Mouse (Mus musculus) heart, adult 9 months (tissue): Measurements from ENCODE around the gene Leprot.
A peak's percentile ranks its signal among the peaks of the same experiment; 100 is the strongest.

Experiments used
- DNase-seq, 2 experiments: peaks; one replicate each; pipeline ENCODE4 v3.0.0; 2022; ENCODE audit warnings: low spot score in 2 of 2

Gene Leprot

GRCm38 (mm10) chr4:101647196-101647905, at the start of gene Leprot:
Leprot (plus strand) TSS chr4:101647718.
- DNase-seq = peak; percentile 100

GRCm38 (mm10) chr4:101601758-101602157, 45.8 kb upstream of the Leprot start:
- no peak for DNase-seq

DNA sequence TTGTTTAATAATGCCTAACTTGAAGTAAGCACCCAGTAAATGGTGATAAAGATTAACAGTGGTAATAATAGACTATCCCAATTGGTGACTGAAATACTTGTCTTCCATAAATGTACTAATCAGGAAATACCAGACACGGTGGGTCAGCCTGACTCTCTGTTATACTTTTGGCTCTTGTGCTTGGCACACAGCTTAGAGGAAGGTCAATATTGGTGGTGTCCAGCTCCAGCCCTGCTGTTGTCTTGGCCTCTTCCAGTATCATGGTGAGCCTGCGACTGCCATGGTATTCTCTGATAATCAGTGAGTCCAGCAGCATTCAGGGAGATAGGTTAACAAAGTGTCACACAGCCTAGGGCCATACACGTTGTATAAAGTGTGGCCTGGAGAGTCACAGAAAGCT, 43.9 kb upstream of the Leprot start:
- no peak for DNase-seq

DNA sequence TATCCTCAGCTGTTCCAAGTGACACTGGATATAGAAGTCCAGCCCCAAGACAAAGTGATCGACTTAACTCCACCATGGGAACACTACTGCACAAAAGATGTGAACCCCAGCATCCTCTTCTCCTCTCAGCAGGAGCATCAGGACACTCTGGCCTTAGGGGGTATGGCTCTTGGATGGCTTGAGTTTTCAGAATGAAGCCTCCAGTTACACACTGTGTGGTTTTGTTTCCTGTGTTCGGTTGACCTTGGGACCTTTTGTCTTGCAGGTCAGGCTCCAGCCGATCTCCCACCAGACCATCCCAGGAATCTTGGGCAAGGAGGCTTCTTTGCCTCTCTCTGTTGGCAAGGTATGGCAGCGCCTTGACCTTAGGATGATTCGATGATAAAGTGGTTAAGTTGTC, 31.0 kb upstream of the Leprot start:
- no peak for DNase-seq

GRCm38 (mm10) chr4:101617742-101618141, 29.8 kb upstream of the Leprot start:
- no peak for DNase-seq

DNA sequence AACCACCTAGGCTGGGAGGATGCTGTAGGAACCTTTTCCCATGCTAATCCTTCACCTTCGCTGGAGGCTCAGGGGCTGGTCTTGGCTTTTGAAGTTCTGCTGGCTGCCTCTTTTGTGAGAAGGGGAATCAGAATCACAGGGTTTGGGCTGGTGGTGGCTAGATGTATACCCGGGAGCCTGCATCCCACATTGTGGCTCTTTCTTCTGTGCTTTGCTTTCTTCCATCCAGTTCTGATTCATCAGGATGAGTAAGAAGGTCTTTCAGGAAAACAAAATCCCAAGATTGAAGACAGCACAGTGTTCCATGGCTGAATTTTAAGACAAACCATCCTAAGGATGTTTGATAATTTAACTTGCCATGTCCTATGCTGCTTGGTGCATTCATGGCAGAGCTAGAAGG, 27.3 kb upstream of the Leprot start:
- no peak for DNase-seq

GRCm38 (mm10) chr4:101621241-101621640, 26.3 kb upstream of the Leprot start:
- no peak for DNase-seq

DNA sequence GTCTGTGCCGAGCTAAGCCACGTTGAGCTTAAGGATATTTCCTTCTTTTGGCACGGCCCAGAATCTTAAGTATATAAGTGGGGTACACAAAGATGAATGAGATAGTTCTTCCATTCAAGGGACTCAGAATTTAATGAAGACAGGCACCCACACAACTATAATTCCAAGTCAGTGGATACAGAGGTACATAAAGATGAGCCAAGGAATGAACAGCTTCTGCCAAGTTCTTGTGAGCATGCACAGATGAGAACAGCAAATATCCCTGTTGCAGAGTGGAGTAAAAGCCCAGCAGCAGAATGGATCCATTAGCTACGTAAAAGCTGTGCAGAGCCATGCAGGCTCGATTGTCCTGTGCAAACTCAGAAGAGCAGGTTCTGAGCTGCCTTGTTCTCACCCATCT, 22.2 kb upstream of the Leprot start:
- no peak for DNase-seq

GRCm38 (mm10) chr4:101635596-101635995, 11.9 kb upstream of the Leprot start:
- DNase-seq = no peak

- DNase-seq = no peak
Observed at GRCm38 (mm10) chr4:101637472-101637871, 10.0 kb upstream of the Leprot start.

DNA sequence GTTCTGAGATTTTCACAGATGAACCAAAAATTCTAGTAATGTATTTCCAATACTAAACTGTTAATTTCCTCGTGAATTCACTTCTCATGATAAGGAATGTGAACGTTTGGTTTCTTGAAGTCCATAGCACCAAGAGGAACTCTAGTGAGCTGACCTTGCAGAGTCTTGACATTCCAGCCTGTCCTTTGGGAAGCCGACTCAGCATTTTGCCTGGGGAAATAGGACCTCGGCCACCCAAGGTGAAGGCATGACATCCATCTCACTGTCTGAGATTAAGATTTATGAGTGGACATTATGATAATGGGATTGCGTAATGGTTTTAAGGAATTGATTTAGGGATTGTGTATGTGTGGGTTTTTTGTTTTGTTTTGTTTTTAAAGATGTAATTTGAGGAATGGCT, 6.9 kb upstream of the Leprot start:
- DNase-seq = no peak

- no peak for DNase-seq
Observed at GRCm38 (mm10) chr4:101642708-101643107, 4.8 kb upstream of the Leprot start.

DNA sequence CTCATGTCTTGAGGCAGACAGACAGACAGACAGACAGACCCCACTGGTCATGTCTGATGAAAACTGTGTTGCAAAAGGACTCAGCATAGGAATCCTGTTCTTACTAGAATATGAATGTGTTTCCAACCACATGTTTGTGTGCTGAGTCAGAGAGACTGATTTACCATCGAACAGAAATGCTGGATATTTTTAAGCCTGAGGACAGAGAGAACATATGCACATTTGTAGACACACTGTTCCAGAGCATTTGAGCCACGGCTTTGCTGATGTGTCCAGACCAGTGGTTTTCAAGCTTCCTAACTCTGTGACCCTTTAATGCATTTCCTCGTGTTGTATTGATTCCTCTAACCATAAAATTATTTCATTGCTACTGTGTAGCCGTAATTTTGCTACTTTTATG, 4.3 kb upstream of the Leprot start:
- DNase-seq = no peak

GRCm38 (mm10) chr4:101646857-101647195, 692 bp upstream of the Leprot start:
- DNase-seq = no peak

GRCm38 (mm10) chr4:101647976-101648642, 591 bp downstream of the Leprot start:
- DNase-seq = no peak

DNA sequence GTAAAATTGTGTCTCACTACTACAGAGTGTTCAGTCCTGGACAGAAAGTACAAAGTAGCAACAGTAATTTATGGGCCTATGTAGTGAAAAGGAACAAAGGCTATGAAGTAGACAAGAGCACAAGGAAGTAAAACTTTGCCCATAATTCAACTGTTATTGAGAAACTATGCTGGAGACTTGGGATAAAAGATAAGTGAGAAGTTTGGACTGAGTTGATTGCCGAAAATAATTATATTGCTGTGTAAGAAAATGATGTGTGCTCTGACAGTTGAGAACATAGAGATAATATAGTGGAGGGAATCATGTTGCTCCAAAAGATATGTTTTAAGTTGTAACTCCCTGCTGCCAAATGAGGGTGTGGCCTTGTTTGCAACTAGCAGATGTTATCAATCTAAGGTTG, 1.2 kb downstream of the Leprot start:
- DNase-seq = no peak

GRCm38 (mm10) chr4:101650961-101651360, 3.4 kb downstream of the Leprot start:
- DNase-seq = no peak

DNA sequence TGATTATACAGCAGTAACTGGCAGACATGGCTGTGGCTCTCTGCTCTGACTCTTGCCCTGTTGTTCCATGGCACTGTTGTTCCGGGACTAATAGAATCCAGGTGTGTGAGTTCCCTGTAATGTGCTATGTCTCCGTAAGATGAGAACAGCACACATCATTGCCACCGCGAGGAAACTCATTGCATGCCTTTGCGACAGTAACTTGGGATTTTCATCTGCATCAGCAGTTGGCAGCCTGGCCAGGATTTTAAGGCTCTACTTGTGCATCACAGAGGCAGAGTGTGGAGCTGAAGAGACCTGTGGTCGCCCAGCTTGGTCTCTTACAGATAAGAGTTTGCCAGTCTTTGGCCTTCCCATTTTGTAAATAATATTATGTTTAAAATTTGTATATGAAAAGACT, 6.7 kb downstream of the Leprot start:
- DNase-seq = no peak

DNA sequence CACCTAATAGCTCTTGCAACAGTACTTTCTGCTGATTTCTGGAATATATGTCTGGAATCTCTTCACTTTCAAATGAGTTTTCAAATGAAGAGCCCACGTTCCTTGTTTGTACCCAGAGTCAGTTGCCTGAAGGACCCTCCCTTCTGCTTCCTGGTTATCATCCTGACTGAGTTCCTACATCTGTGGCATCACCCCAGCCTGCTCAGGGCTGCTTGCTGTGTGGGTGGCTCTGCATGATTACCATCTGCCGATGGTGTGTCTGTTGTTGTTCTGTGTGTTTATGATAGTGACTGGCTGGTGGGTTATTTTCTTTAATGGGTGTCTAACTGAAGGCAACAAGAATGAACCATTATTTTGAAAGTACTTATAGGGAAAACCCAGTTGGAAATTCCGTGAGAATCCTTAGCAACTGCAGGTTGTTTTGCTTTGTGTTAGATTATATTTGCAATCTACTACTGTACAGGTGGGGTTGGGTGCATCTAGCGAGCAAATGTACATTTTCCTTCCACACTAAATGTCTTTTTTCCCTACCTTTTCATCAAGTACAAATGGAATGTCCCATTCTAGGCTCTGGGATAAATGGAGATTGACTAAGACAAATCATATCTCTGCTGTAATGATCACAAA, 7.4 kb downstream of the Leprot start:
- DNase-seq = no peak

GRCm38 (mm10) chr4:101655415-101655790, 7.9 kb downstream of the Leprot start:
- DNase-seq = no peak

DNA sequence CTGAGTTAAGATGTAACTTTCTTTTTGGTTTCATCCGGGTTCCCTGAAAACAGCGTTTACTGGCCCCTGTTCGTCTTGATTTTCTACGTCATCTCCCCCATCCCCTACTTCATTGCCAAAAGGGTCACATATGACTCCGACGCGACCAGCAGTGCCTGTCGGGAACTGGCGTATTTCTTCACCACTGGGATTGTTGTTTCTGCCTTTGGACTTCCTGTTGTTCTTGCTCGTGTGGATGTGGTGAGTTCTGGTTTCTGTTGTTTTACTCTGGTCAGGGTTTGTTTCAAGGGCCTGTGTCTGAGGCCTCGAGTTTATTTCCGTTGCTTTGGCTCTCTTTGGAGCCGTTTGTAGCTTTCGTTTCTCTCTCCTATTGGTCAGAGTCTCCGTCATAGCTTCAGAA, 8.5 kb downstream of the Leprot start:
- DNase-seq = peak; percentile 48 to 59

DNA sequence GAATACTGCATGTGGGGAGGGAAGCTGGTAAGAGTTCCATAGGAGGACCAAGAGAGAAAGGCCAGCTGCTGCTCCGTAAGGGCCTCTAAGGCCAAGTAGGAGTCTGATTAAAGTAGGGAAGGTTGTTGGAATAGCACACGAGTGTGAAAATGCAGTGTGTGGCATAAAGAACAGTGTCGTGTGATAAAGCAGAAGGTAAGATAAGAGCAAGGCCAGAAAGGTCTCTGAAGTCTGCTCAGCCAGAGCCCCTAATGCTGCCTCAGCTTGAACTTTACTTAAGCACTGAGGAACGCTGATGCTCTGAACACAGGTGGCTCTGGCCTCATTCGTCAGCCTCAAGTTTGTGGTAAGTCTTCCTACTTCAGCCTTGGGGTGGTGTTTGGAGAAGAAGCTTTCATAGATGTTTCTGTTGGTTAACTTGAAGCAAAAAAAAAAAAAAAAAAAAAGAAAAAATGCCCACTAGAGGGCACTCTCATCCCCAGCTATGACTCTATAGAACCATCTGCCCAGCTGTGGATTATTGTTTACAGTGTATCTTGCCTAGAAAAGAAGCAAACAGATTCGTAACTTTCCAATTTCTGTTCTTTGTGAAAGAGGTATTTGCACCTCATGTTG, 9.5 kb downstream of the Leprot start:
- DNase-seq = no peak
